Mouse (Mus musculus): ENCODE results near the gene Sipa1l1. TPM values are rescaled to one million over a fixed set of nuclear protein-coding genes. Genes with fewer than 3 reads are reported as not detected.
"Not testable (repeated sequence)": the region's sequence is repeated elsewhere in the genome, so short reads cannot be mapped to it uniquely, and the experiment has no call there.

The Sipa1l1 gene
- total RNA-seq, 2 experiments from 2014 or later: 8.7 to 10.3 TPM

- no peak for DNase-seq (ENCODE audit: low spot score)
- intact Hi-C loops (cut with DNase I): loop anchor here (5.0 kb wide), 1 partner anchor 301 kb away; no protein-coding TSS in a partner anchor
Measured at GRCm38 (mm10) chr12:82171591-82171990, 2.5 kb downstream of the Sipa1l1 start.

DNA sequence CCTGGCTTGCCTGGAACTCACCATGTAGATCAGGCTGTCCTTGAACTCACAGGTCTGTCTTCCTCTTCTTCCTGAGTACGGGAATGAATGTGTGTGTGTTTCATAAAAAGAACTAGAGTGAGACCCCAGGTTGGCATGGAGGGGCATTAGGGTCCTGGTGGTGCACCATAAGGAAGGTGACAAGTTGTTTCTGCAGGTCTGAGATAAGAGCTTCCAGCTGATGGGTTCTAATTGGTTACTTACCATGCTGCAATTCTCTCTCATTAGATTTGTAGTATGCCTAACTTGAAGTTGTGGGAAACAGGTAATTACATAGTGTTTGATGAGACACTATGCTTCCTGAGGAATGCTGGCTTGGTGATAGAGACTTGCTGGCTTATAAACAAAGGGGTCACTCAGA, 4.5 kb downstream of the Sipa1l1 start:
- no peak for DNase-seq (ENCODE audit: low spot score)
- intact Hi-C loops (cut with DNase I): loop anchor here (5.0 kb wide), 1 partner anchor 299 kb away; no protein-coding TSS in a partner anchor

DNA sequence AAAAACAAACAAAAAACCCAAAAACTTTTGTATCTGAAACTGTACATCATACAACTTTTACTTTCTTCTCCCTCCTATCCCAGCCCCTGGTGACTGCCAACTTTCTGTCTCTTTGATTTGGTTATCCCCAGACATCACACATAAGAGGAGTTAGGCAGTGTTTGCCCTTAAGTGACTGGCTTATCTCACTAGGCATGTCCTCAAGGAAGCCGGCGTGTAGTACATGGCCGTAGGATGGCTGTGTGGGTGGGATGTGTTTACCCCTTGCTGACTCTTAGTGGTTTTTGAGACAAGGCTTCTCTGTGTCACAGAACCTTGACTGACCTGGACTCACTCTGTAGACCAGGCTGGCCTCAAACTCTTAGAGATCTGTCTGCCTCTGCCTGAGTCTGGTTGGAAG, 6.6 kb downstream of the Sipa1l1 start:
- DNase-seq (ENCODE audit: low spot score): no peak
- intact Hi-C loops (cut with DNase I): no loop called here

DNA sequence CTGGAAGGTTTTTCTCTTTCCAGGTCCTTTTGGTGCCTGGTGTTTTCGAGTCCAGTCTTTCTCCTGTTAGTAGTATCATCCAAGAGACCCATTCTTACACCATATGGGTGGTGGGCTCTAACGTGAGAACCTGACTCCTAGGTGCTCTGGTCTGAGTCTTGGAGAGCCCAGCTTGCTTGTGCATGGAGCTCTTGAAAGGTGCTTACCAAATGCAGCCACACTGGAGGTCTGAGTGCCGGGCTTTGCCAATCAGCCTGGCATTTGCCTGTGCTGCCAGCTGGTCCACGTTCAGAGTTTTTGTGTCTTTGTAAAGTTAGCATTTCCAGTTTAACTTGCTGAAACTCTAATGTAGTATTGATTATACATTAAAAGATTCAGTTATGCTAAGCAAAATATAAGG, 9.5 kb downstream of the Sipa1l1 start:
- no peak for DNase-seq (ENCODE audit: low spot score)
- intact Hi-C loops (cut with DNase I): no loop called here

DNA sequence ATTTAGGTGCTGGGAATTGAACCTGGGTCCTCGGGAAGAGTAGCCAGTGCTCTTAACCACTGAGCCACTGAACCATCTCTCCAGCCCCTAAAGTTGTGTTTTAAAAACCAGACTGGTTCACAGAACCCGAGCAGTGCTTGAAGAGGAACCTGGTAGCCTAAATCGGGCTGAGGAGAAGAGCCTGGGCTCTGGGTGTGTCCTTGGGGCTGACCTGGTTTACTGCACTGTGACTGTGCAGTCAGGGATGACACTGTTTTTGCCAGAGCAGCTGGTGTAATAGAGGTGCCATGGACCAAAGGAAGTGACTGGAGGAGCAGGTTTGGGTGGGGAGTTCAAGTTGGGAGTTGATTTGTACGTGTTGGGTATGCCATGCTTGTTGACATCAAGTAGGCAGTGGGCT, 10.5 kb downstream of the Sipa1l1 start:
- no peak for DNase-seq (ENCODE audit: low spot score)
- intact Hi-C loops (cut with DNase I): no loop called here

GRCm38 (mm10) chr12:82186156-82186555, 17.0 kb downstream of the Sipa1l1 start:
- DNase-seq (ENCODE audit: low spot score); intact Hi-C loops (cut with DNase I): not testable (repeated sequence)

DNA sequence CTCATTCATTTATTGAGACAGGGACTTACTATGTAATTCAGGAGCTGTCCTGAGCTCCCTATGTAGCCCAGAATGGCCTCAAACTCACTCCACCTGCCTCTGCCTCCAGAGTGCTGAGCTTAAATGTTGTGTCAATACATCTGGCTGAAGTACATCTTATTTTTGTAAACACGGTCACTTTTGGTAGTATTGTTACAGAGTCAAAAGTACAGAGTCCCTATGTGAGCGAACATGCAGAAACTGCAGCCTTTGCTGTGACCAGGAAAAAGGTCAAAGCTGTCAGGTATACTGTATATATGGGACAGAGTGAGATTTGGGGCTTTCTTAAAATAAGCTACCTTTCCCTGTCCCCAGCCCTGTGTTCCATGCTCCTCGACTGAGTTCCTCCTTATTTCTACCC, 17.6 kb downstream of the Sipa1l1 start:
- intact Hi-C loops (cut with DNase I): no loop called here

DNA sequence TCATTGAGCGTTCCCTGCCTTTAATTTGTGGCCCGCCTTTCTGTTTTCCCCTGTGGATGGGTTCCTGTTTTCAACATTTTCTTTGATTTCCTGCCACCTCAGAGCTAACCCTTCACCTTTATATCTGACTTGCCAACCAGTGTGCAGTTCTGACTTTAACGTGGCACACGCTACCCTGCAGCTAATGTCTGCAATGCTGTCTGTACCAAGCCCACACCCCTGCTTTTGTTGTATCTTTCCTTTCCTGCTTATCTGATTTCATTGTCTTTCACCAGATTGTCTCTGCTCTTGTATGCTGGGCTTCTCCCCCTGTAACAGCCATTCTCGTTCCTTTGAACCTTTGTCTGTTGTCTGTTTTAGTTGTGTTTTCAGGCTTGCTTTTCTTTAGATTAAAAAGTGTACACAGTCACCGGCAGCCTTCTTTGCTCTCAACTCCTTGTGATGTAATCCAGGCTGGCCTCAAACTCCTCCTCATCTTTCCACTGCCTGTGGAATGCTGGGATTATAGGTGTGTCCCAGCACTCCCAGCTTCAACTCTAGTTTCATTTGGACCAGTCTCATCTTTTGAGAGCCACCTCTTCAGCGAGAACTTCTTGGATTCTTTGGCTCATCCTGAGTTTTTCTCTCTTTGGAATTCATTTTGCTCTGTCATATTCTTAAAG, 18.2 kb downstream of the Sipa1l1 start:
- intact Hi-C loops (cut with DNase I): no loop called here
- no peak for DNase-seq (ENCODE audit: low spot score)

More for the DNA sequence above, 17.6 kb downstream of the Sipa1l1 start:
- DNase-seq (ENCODE audit: low spot score): no peak

DNA sequence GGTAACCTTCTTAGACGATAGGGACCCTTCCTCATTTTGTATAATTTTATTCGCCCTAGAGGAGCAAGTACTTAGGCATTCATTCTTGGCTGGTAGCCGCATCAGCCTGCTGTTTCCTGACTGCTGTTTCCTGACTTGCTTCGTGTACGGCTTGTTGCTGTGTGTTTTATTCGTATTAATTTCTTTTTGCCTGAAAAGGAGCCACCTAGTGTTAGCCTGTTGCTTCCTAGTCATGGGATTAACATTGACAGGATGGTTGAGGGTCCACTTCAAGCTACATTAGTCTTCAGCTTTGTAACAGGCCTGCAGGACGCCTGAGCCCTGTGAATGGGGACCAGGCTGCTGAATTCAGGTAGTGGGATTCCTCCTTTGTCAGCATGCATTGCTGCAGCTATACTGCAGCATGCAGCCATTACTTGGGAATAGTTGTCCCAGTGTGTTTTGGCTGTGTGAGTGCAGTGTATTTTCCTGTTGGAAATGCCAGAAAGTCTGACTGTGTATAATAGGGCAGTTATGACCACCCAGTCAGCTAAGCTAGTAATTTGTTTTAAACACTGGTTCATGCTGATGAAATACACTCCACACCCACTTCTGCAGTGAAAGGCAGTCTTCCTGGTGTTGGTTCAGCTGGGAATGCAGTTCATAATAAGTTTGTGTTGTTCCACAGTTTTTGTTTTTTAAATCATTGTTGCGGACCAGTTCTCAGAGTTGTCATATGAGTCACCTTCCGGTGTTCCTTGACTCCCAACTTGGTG, 19.4 kb downstream of the Sipa1l1 start:
- no peak for DNase-seq (ENCODE audit: low spot score)
- intact Hi-C loops (cut with DNase I): no loop called here

- no peak for DNase-seq (ENCODE audit: low spot score)
- intact Hi-C loops (cut with DNase I): no loop called here
Measured at GRCm38 (mm10) chr12:82189076-82189675, 20.1 kb downstream of the Sipa1l1 start.

- DNase-seq (ENCODE audit: low spot score): no peak
- intact Hi-C loops (cut with DNase I): no loop called here
Measured at GRCm38 (mm10) chr12:82189715-82190581, 20.8 kb downstream of the Sipa1l1 start.

- no peak for DNase-seq (ENCODE audit: low spot score)
- intact Hi-C loops (cut with DNase I): no loop called here
Measured at GRCm38 (mm10) chr12:82190582-82190965, 21.5 kb downstream of the Sipa1l1 start.

DNA sequence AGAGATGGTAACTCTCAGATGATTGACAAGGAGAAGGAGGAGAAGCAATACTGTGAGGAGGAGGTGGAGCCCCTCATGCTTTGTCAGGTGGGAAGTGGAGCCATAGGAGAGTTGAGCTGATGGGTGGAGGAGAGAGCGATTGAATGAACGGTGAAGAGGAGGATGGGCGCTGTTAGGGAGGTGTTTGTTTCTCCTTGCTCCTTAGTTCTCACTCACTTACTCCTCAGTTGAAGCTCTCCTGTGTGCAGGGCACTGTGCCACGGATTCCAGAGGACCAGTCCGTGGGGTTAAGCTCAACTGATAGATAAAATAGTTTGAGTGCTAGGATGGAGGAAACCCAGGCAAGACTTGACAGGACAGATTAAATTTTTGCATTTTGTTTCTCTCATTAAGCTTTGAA, 22.6 kb downstream of the Sipa1l1 start:
- intact Hi-C loops (cut with DNase I): no loop called here
- DNase-seq (ENCODE audit: low spot score): no peak

GRCm38 (mm10) chr12:82192641-82193054, 23.5 kb downstream of the Sipa1l1 start:
- intact Hi-C loops (cut with DNase I): no loop called here
- no peak for DNase-seq (ENCODE audit: low spot score)

DNA sequence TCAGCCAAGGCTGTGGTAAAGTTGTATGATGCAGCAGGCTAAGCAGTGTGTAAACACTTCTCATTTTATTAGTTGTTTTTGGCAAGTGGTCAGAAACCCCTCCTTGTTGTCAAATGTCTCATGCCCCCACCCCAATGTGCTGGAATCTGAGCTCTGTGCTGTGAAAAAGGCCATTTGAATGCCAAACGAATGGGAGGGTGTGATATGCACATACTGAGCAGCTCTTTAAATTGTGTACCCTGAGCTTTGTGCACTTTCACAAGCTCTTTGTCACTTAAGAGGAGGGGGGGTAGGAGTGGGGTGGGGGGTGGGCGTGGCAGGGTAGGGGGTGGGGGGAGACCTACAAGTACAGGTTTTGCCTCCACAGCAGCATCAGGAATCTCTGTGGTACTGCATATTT, 24.4 kb downstream of the Sipa1l1 start:
- DNase-seq (ENCODE audit: low spot score): no peak

DNA sequence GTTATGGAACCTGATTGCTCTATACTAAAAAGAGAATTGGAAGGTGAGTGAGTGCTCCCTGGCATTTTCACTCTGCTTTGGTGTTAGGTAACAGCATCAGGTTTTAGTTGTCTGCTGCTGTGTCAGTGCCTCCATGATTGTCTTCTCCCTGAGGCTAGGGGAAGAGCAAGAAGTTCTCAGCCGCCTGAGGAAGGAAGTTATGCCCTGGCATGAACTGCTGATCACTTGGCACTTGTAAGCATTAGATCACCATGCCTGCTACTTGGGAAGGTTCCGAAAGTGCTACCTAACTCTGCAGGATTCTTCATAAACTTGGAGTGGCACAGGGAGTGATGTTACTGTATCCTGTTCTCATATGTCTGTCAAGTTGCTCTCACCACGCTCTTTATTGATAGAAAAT, 25.8 kb downstream of the Sipa1l1 start:
- intact Hi-C loops (cut with DNase I): no loop called here

More for the DNA sequence above, 24.4 kb downstream of the Sipa1l1 start:
- intact Hi-C loops (cut with DNase I): no loop called here

DNA sequence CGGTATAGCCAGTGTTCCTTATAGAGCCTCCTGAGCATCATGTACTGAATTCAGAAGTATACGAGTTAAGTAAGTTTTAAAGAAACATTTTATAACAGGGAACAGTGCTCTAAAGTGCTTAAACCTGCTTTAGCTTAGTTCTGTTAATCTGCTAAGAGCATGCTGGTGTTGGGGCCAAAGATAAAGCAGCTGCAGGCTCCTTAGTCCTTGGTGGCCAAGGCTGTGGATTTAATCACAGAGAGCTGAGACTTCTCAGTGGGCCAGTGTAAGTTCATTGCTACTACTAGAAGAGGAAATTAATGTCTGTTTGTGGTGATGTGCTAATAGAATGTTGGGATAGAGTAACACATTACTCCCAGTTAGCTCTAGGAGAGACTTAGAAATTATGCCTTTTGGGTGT, 27.1 kb downstream of the Sipa1l1 start:
- intact Hi-C loops (cut with DNase I): no loop called here

More for the DNA sequence above, 25.8 kb downstream of the Sipa1l1 start:
- DNase-seq (ENCODE audit: low spot score): no peak

DNA sequence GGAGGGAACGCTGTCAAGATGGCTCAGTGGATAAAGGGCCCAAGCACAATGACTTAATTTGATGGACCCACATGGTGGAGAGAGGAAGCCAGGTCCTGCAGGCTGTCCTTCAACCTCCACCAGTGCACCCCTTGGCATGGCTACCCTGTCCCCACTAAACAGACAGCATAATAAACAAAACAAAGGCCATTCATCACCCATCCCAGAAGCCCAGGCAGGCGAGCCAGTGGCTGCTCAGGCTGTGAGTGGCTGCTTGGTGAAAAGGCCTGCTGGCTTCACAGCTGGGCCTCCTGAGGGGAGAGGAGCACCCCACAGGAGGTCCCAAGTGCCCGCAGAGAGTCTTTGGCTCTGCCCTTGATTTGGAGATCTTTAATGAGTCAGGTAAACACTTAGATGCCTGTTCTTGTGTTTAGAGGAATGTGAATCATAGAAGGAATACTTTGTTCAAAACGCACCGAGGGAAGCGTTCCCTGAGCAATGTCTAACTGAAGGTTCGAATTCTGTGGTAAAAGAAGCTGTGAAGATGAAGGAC, 27.6 kb downstream of the Sipa1l1 start:
- intact Hi-C loops (cut with DNase I): no loop called here
- no peak for DNase-seq (ENCODE audit: low spot score)

More for the DNA sequence above, 27.1 kb downstream of the Sipa1l1 start:
- DNase-seq (ENCODE audit: low spot score): no peak

DNA sequence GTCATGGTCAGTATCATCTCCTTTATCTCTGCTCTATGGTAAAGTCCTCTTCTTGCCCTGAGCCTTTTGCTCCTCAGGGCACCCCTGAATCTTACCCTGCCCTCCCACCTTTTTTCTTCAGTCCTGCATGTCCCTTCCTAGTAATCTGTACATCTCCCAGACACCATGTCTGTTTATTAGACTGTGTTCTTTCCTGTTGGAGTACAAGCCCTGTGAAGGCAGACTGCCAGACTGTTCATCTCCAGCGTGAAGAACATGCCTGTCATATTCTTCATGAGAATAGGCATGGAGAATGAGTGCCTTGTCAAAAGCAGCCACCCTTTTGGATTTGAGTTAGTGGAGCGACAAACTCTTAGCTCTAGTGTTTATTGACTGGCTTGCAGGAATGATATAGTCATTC, 28.1 kb downstream of the Sipa1l1 start:
- intact Hi-C loops (cut with DNase I): no loop called here
- DNase-seq (ENCODE audit: low spot score): no peak

DNA sequence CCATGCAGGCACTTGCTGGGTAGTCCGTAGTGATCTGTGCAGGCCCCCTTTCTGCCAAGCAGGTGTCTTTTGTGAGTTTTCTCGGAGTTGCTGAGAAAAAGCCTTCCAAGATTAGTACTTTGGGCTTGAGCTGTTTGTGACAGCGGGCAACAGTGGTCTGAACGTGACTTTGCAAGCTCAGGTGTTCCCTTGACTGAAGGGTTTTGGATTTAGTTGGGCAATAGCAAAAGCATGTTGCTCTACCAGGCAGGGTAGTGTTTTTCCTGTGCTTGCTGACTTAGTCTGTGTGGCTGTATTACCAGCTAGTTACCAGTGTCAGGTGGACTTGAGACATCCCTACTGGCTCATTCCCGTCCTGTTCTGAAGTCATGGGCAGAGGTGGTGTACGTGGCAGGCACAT, 30.2 kb downstream of the Sipa1l1 start:
- no peak for DNase-seq (ENCODE audit: low spot score)
- intact Hi-C loops (cut with DNase I): no loop called here
